Mouse (Mus musculus) adrenal gland, adult 8-10 months (tissue): Measurements from ENCODE around the gene Plxnb2. TPM values are rescaled to one million over a fixed set of nuclear protein-coding genes. Genes with fewer than 3 reads are reported as not detected.

Experiments
- DNase-seq: peaks from one replicate; pipeline ENCODE4 v3.0.0; 2022
- total RNA-seq, 4 experiments: library from RNA; stranded (reverse); gene quantifications; 2 replicates each; pipeline ENCODE4 v1.2.4; 2022

The Plxnb2 gene
- 100 to 1,000 TPM; 153 to 177 (median 157) TPM for total RNA-seq

DNA sequence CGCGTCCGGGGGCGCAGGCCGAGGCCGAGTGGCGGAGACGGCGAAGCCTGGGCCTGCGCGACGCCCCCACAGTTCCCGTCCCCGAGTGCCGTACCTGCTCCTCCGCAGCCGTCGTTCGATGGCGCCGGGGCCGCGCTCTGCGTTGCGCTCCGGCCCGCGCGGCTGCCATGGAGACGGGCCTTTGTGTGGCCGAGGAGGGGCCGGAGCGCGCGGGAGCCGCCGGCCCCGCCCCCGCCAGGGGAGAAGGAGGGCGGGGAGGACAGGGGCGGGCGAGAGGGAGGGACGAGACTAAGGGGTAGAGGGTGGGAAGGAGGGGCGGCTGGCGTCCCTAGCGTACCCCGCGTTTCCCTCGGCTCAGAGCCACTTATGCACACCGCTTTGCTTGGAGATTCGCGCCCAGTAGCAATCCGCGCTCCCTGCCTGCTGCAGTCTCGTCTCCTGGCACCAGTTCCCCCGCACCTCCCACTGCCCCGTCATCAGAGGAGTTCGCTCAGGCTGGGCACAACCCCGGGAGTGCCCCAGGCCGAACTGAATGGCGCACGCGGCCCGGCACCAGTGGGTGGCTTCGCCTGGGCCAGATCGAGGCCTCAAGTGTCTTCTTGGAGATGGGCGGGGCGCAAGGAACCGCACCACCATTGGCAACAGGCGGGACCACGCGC lies at the start of gene Plxnb2:
Gene Plxnb2, minus strand, starts transcription at position 218 of the 659 bp plus-strand sequence.
- DNase-seq, result peak; percentile 85

DNA sequence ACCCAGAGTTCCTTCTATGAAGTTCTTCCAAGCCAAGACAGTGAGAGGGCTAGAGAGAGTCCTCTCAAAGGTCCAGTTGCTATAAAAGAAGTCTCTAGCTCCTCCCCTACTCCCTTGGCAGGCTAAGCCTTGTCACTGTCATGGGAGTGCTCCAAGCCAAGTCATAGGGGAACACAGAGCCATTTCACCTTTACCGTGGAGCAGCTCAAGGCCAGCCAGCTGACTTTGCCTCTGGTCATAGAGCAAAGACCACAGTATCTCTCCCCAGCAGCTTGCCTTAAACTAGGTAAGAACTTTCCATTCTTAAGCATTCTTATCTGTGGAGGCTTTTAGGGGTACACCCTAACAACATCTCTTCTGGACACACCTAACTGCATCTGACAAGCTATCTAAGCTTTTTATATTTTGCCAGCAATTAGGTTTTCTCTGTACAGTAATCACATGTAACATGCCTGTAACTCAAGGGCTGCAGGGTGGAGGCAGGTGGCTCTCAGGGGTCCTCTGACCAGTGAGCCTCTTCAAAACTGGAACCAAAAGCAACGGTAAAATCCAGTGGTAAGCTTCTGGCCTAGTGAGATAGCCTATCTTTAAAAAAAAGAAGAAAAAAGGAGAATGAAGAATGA lies 35.1 kb upstream of the Plxnb2 start:
- peak; percentile 39 for DNase-seq

DNA sequence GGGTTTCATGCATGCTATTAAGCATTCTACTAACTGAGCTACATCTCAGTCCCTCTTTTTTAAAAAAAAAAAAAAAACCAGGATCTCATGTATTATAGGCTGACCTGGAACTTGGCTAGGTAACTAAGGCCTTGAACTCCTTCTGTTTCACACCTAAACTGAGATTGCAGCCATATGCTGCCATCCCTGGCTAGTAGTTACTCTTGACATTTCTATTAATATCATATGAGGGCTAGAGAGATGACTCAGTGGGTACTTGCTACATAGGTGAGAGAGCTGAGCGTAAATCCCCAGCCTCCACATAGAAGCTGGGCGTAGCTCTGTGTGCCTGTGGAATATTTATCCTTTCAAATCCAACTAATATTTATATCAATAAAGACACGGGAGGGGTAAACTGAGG lies 34.4 kb upstream of the Plxnb2 start:
- DNase-seq, result no peak

DNA sequence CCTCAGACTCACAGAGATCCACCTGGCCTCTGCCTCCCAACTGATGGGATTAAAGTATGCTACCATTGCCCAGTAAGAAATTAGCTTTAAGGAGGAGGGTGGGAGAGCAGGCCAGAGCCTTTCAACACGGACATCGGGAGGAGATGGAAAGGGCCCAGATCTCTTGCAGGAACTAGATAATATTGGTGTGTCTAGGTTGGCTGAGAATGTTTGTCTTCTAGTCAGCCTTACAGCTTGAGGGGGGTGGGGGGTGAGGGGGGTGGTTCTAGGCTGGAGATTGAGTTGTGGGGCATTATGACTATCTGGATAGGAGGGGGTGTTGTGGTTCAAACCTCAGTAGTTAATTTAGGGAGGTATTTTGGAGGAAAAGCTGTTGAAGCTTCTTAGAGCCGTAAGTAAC lies 32.9 kb upstream of the Plxnb2 start:
- no peak for DNase-seq

DNA sequence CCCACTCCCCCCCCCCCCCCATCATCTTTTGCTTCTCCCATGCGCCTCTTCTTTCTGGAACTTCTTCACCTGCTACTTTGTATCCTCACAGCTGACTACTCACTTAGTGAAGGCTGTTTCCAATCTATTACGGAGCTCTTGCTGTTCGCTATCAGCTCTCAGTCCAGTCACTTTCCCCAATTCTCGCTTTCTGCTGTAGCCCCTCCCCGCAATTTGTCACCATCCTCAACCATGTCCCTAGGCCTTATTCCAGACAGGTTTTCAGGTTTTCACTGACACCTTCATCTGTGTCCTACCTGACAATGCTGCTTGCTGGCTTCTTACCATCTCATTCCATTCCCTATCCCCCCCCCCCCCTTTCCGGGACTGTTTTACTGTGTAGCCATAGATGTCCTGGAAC lies 31.9 kb upstream of the Plxnb2 start:
- DNase-seq, result no peak

DNA sequence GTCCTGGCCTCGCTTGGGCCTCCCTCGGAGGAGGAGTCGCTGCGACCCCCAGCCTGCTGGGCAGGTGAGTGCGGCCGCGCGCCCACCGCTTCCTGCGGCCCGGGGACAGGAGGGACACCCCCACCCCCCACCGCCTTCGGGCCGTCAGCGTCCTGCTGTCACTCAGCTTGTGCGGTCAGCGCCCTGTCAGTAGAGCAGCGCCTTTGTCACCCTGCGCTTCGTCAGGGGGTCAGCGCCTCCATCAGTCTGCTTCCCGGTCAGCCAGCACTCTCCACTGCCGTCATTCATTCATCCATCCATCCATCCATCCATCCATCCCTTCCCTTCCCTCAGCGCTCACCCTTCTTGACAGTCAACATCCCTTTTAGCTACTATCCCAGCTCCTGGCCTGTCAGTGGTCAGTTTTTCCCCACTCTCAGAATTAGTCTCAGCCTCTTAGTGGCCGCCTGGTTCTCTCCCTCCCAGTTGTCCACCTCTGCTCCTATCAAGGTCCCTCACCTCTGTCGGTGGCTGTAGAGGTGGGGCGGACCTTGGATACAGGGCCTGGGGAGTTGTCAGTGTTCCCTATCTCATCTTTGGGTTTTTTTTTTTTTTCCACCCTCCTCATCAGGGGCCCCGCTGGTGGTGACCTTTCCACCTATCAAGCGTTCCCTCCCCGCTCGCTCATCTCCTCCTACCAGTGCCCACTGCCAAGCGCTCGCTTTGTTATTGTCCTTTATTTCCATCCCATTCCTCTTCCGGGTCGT lies 31.3 kb upstream of the Plxnb2 start:
- peak; percentile 23 for DNase-seq

DNA sequence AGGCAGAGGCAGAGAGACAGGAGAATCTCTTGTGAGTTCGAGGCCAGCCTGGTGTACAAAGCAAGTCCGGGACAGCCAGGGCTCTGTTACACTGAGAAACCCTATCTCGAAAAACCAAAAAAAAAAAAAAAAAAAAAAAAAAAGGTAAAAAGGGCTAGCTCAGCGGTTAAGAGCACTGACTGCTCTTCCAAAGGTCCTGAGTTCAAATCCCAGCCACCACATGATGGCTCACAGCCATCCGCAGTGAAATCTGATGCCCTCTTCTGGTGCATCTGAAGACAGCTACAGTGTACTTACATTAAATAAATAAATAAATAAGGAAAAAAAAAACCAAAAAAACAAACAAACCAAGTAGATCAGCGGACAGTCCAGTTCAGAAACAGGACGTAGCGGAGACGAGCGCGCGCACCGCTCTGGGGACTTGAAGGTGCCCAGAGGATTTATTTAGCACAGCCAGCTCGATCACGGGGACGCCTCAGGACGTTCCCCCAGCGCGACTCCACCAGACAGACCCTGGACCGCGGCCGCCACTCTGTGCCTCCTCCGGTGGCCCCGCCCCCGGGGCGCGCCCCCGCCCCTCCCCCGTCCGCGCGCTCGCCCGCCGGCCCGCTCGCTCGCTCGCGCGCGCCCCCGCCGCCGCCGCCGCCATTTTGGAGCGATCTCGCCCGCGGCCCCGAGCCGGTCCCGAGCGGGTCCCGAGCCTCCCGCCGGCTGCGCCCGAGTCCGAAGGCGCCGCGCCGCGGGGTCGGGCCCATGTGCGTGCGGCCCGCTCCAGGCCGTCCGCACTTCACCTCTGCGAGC lies 30.5 kb upstream of the Plxnb2 start, which contains the start of gene Ppp6r2:
Gene Ppp6r2, plus strand, starts transcription at position 639 of the 801 bp plus-strand sequence.
- peak; percentile 76 for DNase-seq

DNA sequence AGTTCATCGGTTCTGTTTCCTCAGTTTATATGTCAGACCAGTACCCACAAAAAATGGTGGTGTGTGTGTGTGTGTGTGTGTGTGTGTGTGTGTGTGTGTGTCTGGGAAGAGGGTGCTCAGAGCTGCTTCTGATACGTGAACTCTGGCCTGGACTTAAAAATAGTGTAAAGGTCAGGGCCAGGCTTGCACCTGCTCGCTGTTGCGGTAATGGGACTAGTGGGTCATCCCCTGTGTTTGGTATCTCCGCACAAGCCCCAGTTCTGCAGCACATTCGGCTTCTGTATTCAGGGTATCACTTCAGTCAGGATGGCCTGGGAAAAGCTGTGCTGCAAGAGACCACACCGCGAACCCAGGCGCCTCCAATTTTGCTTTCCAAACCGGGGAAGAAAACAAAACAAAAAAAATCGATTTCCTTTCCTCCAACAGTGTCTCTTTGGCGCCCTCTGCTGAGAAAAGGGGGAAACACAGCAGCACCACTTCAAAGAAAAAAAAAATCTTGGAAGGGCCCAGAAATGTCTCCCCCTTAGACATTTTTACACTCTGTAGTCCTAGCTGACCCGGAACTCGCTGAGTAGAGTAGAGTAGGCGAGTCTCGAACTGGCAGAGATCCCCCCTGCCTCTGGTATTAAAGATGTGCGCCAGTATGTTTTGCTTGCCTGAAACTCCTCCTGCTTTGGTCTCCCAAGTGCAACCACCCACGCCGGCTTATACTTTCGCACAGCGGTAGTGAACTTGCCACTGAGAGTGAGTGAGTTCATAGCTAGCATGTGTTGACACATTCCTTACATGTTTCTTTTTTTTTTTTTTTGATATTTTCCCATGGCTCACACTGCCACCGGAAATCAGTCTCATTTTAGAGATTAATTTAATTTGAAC lies 29.5 kb upstream of the Plxnb2 start:
- peak; percentile 75 for DNase-seq

DNA sequence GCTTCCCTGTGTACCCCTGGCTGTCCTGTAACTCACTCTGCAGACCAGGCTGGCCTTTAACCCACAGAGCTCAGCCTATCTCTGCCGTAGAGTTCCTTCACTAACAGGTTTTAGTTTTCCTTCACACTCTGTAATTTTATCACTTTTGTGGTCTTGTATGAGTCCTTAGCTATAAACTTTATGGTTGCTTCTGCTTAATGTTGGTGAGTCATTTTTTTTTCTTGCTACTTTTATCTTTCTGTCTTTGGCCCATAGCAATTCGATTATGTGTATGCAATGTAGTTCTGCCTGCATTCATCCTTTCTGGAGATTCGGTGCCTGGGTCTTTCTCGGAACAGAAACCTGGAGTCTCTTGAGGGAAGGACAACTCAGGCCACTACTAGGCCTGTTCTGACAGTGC lies 26.9 kb upstream of the Plxnb2 start:
- DNase-seq, result no peak

DNA sequence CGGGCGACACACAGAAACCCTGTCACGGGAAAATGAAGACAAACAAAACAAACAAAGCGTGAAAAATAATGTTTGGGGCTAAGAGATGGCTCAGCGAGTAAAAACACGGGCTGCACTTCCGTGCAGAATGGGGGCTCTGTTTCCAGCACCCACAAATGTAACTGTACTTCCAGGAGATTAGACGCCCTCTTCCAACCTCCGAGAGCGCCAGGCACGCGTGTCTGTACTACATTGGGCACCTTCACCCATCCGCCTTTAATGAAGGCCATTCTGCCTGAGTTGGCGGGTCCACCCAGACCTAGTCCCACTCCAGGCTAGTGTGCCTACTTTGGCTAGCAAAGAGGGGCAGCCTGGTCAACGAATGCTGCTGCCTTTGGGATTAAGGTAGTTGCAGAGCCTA lies 16.5 kb upstream of the Plxnb2 start:
- DNase-seq, result no peak

DNA sequence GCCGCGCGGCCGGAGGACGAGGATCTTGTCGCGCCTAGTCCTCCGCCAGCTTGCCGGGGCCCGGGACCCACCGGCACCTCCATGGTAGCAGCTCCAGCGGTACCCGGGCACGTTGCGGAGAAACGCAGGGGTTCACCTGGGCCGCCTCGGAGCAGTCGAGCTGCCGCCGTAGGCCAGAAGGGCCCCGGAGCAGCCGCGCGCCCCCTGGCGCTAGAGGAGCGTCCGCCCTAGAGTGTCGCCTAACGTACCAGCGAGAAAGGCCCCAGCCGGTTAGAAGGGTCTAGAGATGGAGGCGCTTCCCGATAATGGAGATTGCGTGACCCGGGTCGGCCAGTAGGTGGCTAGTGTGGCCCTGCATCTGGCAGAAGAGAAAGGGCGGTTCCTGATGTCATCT lies 15.7 kb upstream of the Plxnb2 start, which contains the start of gene Dennd6b:
Gene Dennd6b, minus strand, starts transcription at position 184 of the 394 bp plus-strand sequence.
- peak; percentile 95 for DNase-seq

DNA sequence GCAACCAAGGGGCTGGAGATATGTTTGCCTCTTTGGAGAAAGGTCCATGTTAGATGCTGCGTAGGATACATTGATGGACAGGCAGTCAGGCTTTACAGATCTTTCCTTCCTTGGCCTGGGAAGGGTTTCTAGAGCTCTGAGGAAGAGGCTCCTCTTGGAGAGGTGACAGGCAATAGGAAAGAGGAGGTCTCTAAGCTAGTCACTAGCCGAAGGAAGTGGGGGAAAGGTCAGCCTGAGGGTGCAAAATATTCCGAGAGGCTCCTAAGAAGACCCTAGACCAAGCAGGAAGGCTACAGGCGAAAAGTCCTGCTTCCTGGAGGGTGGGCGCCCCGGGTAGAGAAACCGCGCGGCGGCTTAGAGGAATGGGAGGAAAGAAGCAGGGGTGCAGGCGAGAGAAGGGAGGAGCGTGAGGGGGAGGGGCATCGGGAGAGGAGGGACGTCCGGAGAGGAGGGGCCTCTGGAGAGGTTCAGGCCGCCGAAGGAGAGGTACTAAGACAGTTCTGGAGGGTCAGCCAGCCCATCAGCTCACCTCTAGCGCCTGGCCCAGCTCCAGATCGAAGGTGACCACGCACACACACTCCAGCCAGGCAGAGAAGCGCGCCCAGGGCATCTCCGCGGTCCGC lies 15.2 kb upstream of the Plxnb2 start:
- DNase-seq, result peak; percentile 91

DNA sequence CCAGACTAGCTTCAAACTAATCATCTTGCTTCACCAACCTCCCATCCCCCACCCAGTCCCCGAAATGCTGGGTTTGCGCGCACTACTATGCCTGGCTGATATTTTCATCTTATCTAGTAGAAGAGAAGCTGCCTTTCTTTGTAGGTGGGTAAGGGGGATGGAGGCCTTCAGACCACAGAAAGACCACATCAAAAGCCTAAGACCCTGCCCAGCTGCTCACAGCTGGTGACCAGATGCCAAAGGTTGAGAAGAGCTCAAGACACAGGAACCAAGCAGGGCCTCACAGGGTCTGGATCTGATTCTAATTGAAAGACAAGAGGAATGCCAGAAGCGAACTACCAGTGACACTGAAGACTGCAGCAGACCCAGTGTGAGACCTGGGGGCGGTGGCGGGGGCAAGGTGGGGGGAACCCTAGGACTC lies 14.7 kb upstream of the Plxnb2 start:
- no peak for DNase-seq

DNA sequence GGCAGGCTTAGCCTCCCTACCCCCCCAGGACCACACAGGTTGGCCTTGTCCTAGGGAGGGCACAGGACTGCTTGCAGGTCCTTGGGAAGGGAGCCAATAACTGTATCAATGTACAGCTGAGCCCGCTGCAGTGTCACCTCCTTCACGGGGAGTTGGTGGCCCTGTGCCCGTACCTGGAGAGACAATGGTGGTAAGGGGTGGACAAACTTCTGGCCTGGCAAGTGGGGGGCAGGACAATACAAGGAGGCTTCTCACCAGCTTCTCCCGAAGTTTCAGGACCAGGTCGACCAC lies 4.3 kb upstream of the Plxnb2 start:
- DNase-seq, result no peak

DNA sequence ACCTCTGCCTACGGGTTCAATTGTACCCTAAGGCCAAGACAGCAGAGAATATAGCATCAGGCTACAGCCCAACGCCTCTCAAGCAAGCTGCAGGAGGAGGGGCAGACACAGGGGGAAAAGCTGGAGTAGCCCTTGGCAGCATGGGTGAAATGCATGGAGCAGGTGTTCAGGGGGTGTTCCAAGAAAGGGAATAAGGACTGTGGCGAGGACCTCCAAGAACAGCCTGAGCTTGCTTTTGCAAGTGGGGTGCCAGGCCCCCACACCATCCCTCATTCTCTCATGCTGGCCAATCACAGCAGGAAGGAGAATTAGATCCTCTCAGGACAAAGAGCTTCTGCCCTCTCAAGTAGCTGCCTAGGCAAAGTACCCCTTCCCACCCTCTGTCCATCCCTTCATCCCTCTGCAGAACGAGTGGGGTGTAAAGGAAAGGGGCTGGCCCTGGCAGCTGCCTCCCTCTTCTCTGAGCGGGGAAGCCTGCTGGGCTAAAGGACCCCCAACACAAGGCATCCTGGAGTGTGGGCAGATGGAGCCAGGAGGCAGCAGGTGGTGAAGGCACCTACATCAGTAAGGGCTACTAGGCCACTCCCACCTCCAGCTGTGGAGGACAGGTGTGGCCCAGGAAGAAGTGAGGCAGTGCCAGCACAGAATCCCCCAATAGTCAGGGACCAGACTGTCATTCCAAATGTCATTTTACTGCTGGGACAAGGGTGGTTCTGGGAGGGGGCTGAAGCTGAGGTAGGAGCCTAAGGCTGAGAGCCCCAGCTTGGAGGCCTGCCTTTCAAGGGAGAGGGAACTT lies 3.8 kb upstream of the Plxnb2 start:
- DNase-seq, result no peak

DNA sequence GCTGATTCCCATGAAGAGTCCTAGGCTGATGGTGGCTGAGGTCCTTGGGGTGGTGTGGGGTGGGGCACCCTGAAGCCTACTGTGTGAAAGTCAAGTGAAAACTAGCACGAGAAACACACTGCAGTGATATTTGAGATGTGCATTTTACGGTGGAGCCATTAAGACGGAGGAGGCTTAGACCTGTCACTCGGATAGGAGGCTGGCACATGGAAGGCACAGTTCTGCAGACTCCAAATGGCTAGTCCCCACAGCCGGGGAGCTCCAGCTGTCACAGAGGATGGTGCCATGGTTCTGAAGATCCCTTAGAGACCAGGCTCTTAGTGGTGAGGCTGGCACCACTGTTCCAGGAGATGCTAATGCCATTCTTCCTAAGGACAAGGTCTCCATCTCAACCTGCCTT lies 2.3 kb upstream of the Plxnb2 start:
- no peak for DNase-seq

DNA sequence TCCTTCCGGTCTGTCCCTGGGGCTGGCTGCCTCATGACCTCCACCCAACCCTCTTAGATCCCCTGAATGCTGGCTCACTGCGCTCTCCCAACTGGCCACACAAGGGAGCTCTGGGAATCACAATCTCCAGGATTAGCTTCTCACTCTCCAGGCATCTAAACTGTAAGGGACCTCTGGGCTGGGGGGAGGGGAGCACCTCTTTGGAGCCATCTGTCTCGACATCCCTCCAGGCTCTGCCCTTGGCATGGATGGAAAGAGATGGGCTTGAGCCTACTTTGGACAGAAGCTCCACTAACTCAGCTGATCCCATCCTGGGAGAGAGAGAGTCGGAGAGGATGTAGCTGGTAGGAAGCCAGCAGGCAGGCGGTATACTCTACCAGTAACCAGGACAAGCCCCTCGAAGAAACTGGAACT lies 1.7 kb upstream of the Plxnb2 start:
- DNase-seq, result no peak

DNA sequence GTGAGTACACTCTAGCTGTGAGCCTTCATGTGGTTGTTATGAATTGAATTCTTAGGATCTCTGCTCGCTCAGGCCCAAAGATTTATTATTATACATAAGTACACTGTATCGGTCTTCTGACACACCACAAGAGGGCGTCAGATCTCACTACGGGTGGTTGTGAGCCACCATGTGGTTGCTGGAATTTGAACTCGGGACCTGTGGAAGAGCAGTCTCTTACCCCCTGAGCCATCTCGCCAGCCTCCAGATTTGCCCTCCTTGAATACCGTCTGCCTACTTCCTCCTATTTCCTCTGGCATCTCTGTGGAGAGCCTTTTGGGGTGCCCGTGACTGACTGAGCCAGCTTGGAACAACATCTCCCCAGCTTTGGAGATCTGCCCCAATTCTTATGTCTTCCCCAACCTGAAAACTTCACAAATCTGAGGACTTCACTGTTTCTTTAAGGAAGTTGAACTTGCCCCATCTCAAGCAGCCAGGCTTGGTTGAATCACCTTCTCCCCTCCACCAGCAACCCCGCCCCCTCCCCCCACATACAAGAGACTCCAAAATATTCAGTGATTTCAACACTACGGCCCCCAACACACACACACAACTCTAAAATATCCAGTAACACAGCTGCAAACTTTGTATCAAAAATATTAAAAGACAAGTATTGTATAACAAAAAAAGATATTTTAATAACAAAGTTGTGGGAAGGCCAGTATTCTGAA lies 1.1 kb upstream of the Plxnb2 start:
- no peak for DNase-seq

DNA sequence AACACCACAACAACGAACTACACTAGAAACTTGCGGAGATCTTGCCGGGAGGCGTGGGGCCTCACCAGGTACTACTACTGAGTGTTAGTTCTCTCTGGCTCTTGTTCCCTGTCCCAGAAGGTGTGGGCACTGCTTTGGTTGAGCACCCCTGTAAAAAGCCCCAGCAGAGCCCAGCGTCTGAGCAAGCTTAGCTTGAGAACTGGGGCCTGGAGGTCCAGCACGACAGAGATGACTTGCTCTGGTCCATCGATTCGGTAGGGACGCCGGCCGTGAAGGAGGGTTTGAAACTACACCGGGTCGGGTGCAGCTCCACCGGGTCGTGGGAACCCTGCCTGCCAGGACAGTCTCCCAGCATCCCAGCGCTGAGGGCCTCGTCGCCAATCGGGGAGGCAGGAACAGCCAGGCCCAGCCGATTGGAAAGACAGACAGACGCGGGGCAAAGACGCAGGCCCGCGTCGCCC lies 477 bp downstream of the Plxnb2 start:
- DNase-seq, result no peak

DNA sequence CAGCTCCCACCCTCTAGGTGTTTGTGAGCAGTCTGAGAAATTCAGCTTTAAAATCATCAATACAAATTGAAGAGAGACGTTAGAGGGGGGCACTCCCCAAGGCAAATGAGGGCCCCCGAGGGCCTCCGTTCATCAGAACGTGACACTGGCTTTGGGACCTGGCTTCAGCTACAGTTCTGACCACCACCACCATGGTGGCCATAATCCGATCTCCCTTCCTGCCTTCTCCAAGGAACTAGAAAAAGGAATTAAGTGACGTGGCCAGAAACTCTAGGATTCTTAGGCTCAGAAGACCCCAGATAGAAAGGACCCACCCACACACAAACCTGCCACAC lies 991 bp downstream of the Plxnb2 start:
- DNase-seq, result no peak
